Mouse (Mus musculus) macrophage (primary cell): ENCODE data around the gene Hgf. TPM values are rescaled to one million over a fixed set of nuclear protein-coding genes. Genes with fewer than 3 reads are reported as not detected.

Experiments used
- H3K27ac ChIP-seq: fragments of 350-480 bp; formaldehyde crosslinking; 2 replicates; pipeline ENCODE4 v1.9.0; 2021
- H3K36me3 ChIP-seq: fragments of 350-480 bp; formaldehyde crosslinking; 2 replicates; pipeline ENCODE4 v1.9.0; 2021; ENCODE audit errors: inconsistent target
- H3K4me3 ChIP-seq: fragments of 350-480 bp; formaldehyde crosslinking; 2 replicates; pipeline ENCODE4 v1.9.0; 2021; ENCODE audit errors: inconsistent target
- H3K79me2 ChIP-seq: fragments of 350-480 bp; formaldehyde crosslinking; 2 replicates; pipeline ENCODE4 v1.9.0; 2021; ENCODE audit errors: inconsistent target
- WGBS: methylation state at CpG from one replicate; pipeline ENCODE4 v1.1.7; 2026; ENCODE audit warnings: inconsistent platforms; ENCODE audit not compliant: missing documents; 5-methylcytosine and 5-hydroxymethylcytosine counted together
- polyA plus RNA-seq: library from polyadenylated mRNA; stranded (reverse); fragments of 250-400 nt; gene quantifications from 3 replicates; pipeline ENCODE4 v1.2.4, GENCODE M21; 2018; ENCODE audit warnings: inconsistent platforms
- total RNA-seq, 78 experiments: library from RNA; depleted of rRNA; stranded (reverse); fragments of 250-400 nt; gene quantifications; 1 replicate in 9 of 78; 2 replicates in 24 of 78; 3 replicates in 43 of 78; 4 replicates in 2 of 78; pipeline ENCODE4 v1.2.4; 2018; ENCODE audit warnings: inconsistent platforms in 56 of 78

The Hgf gene
- total RNA-seq (2018; cell fraction: chromatin; rRNA removed): 10 to 100 TPM in 18 of 26 experiments, 1 to 10 TPM in 8; 2.1 to 79.8 (median 33.8) TPM
- total RNA-seq (2018; cell fraction: cytosol; rRNA removed): 10 to 100 TPM in 25 of 26 experiments, 1 to 10 TPM in 1; 8.3 to 31.2 (median 16.7) TPM
- total RNA-seq (2018; cell fraction: nucleus; rRNA removed): 10 to 100 TPM in 25 of 26 experiments, 1 to 10 TPM in 1; 4.6 to 63.7 (median 29.2) TPM
- polyA plus RNA-seq: 9.3 to 13.3 TPM (median 12.6 TPM) in 3 replicates

GRCm38 (mm10) chr5:16553304-16554047 is at the start of gene Hgf:
TSS of gene Hgf (plus strand) at chr5:16553495.
- Histone ChIP-seq H3K27ac (peak within 1 kb of the TSS; percentile 84), H3K36me3 (no peaks in the 10 kb centered on the region), H3K4me3 (peak within 1 kb of the TSS; percentile 50), H3K79me2 (no peaks in the 10 kb centered on the region)
- WGBS: 2% methylated on average over 16 of the region's 16 CpGs

DNA sequence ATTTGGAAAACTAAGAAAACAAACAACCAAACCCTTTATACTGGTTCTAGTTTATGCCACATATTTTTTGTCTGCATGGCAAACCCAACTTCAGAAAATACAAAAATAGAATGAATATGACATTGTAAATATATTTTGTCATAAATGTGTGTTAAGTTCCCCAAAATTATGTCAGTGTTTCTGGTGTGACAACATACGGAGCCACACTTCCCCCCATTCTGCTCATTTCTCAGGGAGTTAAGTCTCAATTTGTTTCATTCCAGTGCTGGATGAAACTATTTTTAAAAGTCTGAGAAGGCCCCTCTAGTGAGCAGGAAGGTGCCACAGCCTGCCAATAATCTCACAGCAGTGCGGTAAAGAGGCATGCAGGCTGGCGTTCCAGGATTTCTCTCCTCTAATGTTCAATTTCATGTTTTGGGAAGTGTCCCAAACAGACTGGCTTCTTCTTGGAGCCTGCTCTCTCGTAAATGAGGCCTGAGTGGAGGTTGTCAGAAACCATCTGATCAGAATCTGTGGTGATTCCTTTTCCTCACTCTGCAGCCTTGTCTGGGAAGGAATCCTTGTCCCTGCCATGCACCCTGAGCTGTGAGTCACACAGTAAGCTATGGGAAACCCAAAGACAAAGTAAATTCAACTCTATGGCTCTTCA is 46.5 kb upstream of the Hgf start:
- WGBS: 73% methylated on average over 4 of the region's 4 CpGs
- no peaks in the 10 kb centered on the region for H3K36me3 ChIP-seq
- H3K27ac ChIP-seq: no peak overlapping the region
- H3K4me3 ChIP-seq: no peak overlapping the region
- no peaks in the 10 kb centered on the region for H3K79me2 ChIP-seq

DNA sequence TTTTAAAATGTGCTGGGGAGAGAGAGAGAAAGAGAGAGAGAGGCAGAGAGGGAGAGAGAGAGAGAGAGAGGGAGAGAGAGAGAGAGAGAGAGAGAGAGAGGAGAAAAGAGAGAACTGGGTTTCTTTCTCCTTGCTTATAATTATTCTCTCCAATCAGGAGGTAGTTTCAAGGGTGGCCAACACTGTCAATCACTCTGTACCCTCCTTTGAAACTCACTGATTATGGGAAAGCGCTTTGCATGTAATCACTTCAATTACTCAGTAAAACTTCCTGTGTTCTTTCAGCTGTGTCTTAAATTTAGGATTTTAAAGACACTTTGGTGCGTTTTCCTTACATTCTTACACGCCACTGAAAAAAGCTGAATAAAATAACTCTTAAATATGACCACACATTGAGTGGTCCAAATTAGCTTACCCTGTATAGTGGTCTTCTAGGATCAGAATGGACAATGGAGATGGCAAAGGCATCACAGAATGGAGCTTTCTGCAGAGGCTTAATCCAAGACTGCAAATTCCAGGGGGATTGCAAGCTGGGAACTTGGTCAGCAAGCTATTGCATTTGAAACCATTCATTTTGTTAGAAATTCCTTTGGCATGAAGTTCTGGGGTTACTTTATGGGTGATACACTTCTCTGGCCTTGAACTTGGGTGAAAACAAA is 21.5 kb upstream of the Hgf start:
- no peak overlapping the region for H3K27ac ChIP-seq
- H3K36me3 ChIP-seq: no peaks in the 10 kb centered on the region
- H3K4me3 ChIP-seq: no peak overlapping the region
- H3K79me2 ChIP-seq: no peaks in the 10 kb centered on the region
- 87% methylated on average over 3 of the region's 3 CpGs for WGBS

DNA sequence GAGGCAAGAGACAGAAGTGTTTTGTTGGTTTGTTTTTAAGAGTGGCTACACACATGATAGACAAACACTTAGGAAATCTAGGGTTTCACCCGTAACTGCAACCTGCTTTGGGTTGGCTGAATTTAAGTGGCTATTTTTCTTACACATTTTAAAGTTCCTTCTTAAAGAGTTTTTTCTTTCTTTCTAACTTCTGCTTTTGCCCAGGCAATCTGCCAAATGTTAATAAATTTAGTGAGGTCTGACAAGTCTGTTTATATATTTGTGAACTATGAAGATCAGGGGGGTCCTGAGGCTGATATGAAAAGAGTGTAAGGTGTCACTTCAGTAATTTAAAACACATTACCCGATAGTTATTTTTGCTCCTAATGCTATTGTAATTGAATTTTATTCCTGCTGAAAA is 15.2 kb upstream of the Hgf start:
- Histone ChIP-seq H3K79me2 (no peaks in the 10 kb centered on the region), H3K36me3 (no peaks in the 10 kb centered on the region), H3K4me3 (no peak overlapping the region), H3K27ac (no peak overlapping the region)
- 10% methylated on average over 2 of the region's 2 CpGs for WGBS

GRCm38 (mm10) chr5:16541561-16542116 is 11.7 kb upstream of the Hgf start:
- WGBS: 0% methylated on average over 2 of the region's 2 CpGs
- H3K79me2 ChIP-seq: no peaks in the 10 kb centered on the region
- no peaks in the 10 kb centered on the region for H3K36me3 ChIP-seq
- H3K4me3 ChIP-seq: no peak overlapping the region
- H3K27ac ChIP-seq: no peak overlapping the region

- 22% methylated on average over 3 of the region's 3 CpGs for whole genome bisulfite sequencing
- H3K79me2 ChIP-seq: no peaks in the 10 kb centered on the region
- H3K27ac ChIP-seq: no peak overlapping the region
- H3K36me3 ChIP-seq: no peaks in the 10 kb centered on the region
- no peak overlapping the region for H3K4me3 ChIP-seq
Observed at GRCm38 (mm10) chr5:16547490-16547889, 5.8 kb upstream of the Hgf start.

DNA sequence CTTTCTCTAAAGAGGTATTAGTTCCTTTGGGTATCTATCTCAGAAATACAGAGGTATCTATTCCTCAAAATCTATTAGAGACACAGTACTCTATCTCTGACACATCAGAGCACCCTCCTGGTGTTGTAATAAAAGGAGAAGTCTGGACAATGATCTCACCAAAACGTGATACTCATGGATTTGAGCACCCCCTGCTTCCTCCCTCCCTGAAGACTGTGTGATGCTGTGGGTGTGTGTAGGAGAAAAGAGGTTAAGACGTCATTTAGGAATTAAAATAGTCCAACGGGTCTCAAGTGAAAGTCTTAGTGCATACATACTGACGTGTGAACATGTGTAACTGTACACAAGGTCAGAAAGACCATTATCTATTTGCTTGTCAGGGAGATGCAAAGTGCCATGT is 648 bp upstream of the Hgf start:
- 8% methylated on average over 4 of the region's 4 CpGs for WGBS
- H3K36me3 ChIP-seq: no peaks in the 10 kb centered on the region
- H3K4me3 ChIP-seq: peak overlapping the region; percentile 50; the same call in 1 of the 2 replicates
- H3K27ac ChIP-seq: peak overlapping the region; percentile 84
- H3K79me2 ChIP-seq: no peaks in the 10 kb centered on the region

DNA sequence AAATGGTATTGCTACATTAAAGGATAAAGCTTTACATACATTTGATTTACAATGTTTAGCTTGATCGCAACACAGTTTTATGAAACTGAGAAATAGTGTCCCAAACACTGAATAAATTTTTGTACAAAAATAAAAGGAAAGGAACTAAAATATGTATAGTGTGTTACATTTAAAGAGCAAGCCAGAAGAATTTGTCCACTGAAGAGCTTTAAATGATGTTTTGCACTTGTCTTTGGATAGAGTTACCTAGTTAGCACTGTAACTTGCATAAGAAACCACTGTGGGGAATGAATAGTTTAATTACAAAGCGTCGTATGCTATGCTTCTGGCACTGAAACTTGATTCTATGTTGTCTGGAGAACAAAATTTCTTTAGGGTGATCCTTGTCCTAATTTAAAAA is 7.0 kb downstream of the Hgf start:
- peaks cover 37% of the 10 kb centered on the region for H3K36me3 ChIP-seq
- no peak overlapping the region for H3K4me3 ChIP-seq
- WGBS: 96% methylated on average over 3 of the region's 3 CpGs
- no peaks in the 10 kb centered on the region for H3K79me2 ChIP-seq
- no peak overlapping the region for H3K27ac ChIP-seq

DNA sequence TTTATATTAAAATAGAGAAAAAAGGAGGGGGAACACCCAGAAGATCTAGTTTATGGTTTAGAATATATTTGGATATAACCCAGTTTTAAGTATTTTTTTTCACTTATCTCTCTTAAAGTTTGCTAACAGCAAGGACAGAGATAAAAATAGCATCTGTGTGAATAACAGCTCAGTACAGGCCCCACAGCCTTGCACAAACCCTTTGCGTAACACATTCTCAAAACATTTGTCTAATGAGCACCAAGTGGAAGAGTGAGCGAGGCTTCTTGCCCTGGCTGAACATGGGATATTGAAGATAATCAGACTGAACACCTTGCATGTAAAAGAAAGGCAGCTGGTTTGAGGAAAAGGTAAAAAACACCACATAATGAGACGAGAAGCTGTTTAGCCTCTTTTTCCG is 15.7 kb downstream of the Hgf start:
- WGBS: 71% methylated on average over 4 of the region's 4 CpGs
- no peak overlapping the region for H3K27ac ChIP-seq
- no peak overlapping the region for H3K4me3 ChIP-seq
- H3K36me3 ChIP-seq: peaks cover 42% of the 10 kb centered on the region
- H3K79me2 ChIP-seq: no peaks in the 10 kb centered on the region

- Histone ChIP-seq H3K79me2 (no peaks in the 10 kb centered on the region), H3K27ac (no peak overlapping the region), H3K36me3 (peaks cover 38% of the 10 kb centered on the region; the same call in 1 of the 2 replicates), H3K4me3 (no peak overlapping the region)
- WGBS: 42% methylated on average over 14 of the region's 14 CpGs
Observed at GRCm38 (mm10) chr5:16577882-16578742, 24.8 kb downstream of the Hgf start.

- Histone ChIP-seq H3K27ac (no peak overlapping the region), H3K36me3 (peaks cover 14% of the 10 kb centered on the region; the same call in 1 of the 2 replicates), H3K4me3 (no peak overlapping the region), H3K79me2 (no peaks in the 10 kb centered on the region)
- WGBS: 88% methylated on average over 4 of the region's 4 CpGs
Observed at GRCm38 (mm10) chr5:16595699-16596098, 42.4 kb downstream of the Hgf start.

DNA sequence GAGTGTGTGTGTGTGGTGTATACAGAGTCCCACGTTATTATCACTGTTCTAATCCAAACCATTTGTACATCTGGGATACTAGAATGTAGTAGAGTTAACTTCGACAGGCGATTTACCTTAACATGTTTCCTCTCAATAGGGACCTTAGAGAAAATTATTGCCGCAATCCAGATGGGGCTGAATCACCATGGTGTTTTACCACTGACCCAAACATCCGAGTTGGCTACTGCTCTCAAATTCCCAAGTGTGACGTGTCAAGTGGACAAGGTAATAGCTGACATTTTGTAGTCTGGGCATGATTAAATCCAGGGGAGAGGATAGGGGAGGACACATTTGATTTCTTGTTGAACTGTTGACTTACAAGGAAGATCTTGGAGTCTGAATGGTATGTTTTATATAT is 44.7 kb downstream of the Hgf start:
- no peak overlapping the region for H3K27ac ChIP-seq
- H3K79me2 ChIP-seq: no peaks in the 10 kb centered on the region
- H3K4me3 ChIP-seq: no peak overlapping the region
- 98% methylated on average over 6 of the region's 6 CpGs for WGBS
- H3K36me3 ChIP-seq: peaks cover 14% of the 10 kb centered on the region; the same call in 1 of the 2 replicates

DNA sequence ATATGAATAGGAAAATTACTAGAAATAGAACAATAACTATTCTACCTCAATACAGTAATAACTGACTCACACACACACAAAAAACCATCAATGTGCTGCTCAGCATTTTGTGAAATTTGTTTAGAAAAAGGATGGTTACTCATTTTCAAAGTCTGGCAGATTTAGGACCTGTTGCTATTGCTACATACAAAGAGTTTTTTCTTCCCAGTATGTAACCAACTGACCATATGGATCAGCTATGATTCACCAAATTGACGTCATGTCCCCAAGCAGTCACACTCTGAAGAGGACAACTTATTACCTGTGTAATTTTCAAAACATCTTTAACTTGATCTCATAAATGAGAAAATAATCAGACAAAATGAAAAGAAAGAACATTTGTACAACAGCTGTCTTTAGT is 48.2 kb downstream of the Hgf start:
- Histone ChIP-seq H3K27ac (no peak overlapping the region), H3K4me3 (no peak overlapping the region), H3K79me2 (no peaks in the 10 kb centered on the region), H3K36me3 (0 out of 2 replicates have a peak, but pooled peaks cover 7% of the 10 kb centered on the region)
- 89% methylated on average over 1 of the region's 1 CpGs for WGBS

- WGBS: 89% methylated on average over 1 of the region's 1 CpGs
- no peaks in the 10 kb centered on the region for H3K36me3 ChIP-seq
- no peak overlapping the region for H3K4me3 ChIP-seq
- no peak overlapping the region for H3K27ac ChIP-seq
- no peaks in the 10 kb centered on the region for H3K79me2 ChIP-seq
Observed at GRCm38 (mm10) chr5:16632996-16633395, 79.7 kb downstream of the Hgf start.
